Mouse (Mus musculus) liver, embryonic 11.5 days (tissue): ENCODE measurements at regions not wholly inside any gene's neighbourhood (a gene's known extent, or its start where the extent isn't known, plus 50 kb on each side); places are given as distances from the start of the nearest gene placed in this dataset.

Experiments used
- ATAC-seq: fragments of 200-750 bp; cut with Nextera tagmentation; replicated peaks from 2 replicates; pipeline ENCODE4 v1.8.0; 2017; ENCODE audit warnings: moderate number of reproducible peaks, mild to moderate bottlenecking, moderate TSS enrichment, moderate library complexity; ENCODE audit not compliant: low FRiP score
- DNase-seq: peaks from one replicate; pipeline ENCODE4 v3.0.0-alpha.2; 2017; ENCODE audit warnings: low spot score
- H3K27ac ChIP-seq: fragments of 300-500 bp; sonication (generic); 2 replicates; pipeline ENCODE4 v1.5.1; 2014; ENCODE audit warnings: mild to moderate bottlenecking, low read depth, low read length, control low read depth
- H3K27me3 ChIP-seq: fragments of 300-500 bp; sonication (generic); replicated peaks from 2 replicates; pipeline ENCODE4 v1.6.1; 2014; ENCODE audit warnings: low read length, mixed read lengths; ENCODE audit not compliant: control insufficient read depth, insufficient read depth
- H3K36me3 ChIP-seq: fragments of 300-500 bp; sonication (generic); 2 replicates; pipeline ENCODE4 v1.6.1; 2014; ENCODE audit warnings: mild to moderate bottlenecking, low read length, moderate library complexity, mixed read lengths; ENCODE audit not compliant: control insufficient read depth, insufficient read depth
- H3K4me1 ChIP-seq: fragments of 300-500 bp; sonication (generic); replicated peaks from 2 replicates; pipeline ENCODE4 v1.6.1; 2014; ENCODE audit warnings: low read length, mixed read lengths; ENCODE audit not compliant: control insufficient read depth, insufficient read depth
- H3K4me2 ChIP-seq: fragments of 300-500 bp; sonication (generic); 2 replicates; pipeline ENCODE4 v1.6.1; 2014; ENCODE audit warnings: mild to moderate bottlenecking, control low read depth, moderate library complexity
- H3K4me3 ChIP-seq: fragments of 300-500 bp; sonication (generic); 2 replicates; pipeline ENCODE4 v1.5.1; 2014; ENCODE audit warnings: low read depth, low read length, control low read depth
- H3K9ac ChIP-seq: fragments of 300-500 bp; sonication (generic); 2 replicates; pipeline ENCODE4 v1.6.1; 2014; ENCODE audit warnings: low read depth, low read length, control low read depth
- H3K9me3 ChIP-seq: fragments of 300-500 bp; sonication (generic); 2 replicates; pipeline ENCODE4 v1.6.1; 2016; ENCODE audit warnings: low read length, inconsistent platforms, mixed read lengths; ENCODE audit not compliant: control insufficient read depth
- WGBS: fragments of 180-500 bp; shearing (Covaris S2); extraction: QIAGEN DNeasy Blood & Tissue Kit; methylation state at CpG from one replicate; pipeline ENCODE4 v1.1.7; 2014; 5-methylcytosine and 5-hydroxymethylcytosine counted together

DNA sequence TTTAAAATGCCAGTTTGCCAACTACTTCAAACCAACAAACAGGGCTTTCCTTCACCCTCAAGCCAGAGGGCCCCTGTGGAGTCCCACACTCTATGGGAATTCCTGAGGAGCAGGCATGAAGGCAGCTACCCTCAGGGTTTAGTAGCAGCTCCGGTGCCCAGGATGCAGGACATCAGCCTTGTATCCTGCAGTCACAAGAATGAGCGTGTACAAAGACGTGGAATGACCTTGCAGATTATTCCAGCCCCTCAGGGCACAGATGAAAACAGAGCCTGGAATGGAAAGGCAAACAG lies 143.2 kb upstream of the Car8 start:
- Histone ChIP-seq H3K4me3 (no peak overlapping the region), H3K27ac (no peak overlapping the region), H3K36me3 (no peaks in the 10 kb centered on the region), H3K27me3 (no peaks in the 10 kb centered on the region), H3K9ac (no peak overlapping the region), H3K4me2 (no peak overlapping the region), H3K4me1 (no peaks in the 10 kb centered on the region), H3K9me3 (no peaks in the 10 kb centered on the region)
- ATAC-seq: no peak
- 68% methylated on average over 3 of the region's 3 CpGs for WGBS
- no peak for DNase-seq

- H3K4me3 ChIP-seq: no peak overlapping the region
- WGBS: 51% methylated on average over 13 of the region's 13 CpGs
- no peaks in the 10 kb centered on the region for H3K9me3 ChIP-seq
- no peak overlapping the region for H3K9ac ChIP-seq
- no peak for ATAC-seq
- no peak overlapping the region for H3K27ac ChIP-seq
- H3K4me1 ChIP-seq: no peaks in the 10 kb centered on the region
- H3K27me3 ChIP-seq: no peaks in the 10 kb centered on the region
- no peaks in the 10 kb centered on the region for H3K36me3 ChIP-seq
- H3K4me2 ChIP-seq: no peak overlapping the region
- no peak for DNase-seq
These were observed 142.7 kb upstream of the Car8 start for GRCm38 (mm10) chr4:8381408-8382124.

DNA sequence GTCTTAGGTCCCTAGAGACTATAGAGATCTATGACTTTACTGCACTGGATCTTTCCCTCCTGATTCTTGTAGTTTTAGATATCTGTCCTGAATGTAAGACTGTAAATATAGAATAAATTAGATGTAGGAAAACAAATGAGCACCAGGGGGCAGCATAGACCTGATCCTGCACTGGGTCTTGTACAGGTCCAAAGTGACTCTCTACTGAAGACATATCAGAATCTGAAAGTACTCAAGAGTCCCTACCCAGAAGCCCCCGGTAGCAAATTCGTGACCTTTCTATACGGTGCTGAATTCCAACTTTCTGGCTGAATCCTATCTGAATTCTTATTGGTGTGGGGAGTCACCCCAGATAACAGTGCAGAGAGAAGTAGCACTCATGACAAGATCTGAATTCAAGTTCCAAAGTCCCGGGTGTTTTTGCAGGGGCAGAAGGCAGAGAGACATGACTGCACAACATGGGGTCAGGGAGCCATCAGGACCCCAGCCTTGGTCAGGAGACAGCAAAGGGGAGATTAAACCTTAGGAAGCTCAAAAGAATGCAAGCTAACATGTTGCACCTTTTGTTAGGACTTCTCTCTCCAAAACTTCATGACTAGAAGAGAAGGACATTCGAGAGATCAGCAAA lies 142.0 kb upstream of the Car8 start:
- 50% methylated on average over 5 of the region's 5 CpGs for WGBS
- no peak overlapping the region for H3K4me3 ChIP-seq
- no peaks in the 10 kb centered on the region for H3K9me3 ChIP-seq
- H3K4me2 ChIP-seq: no peak overlapping the region
- H3K27ac ChIP-seq: no peak overlapping the region
- DNase-seq (no peak), ATAC-seq (peak; percentile 26; the same call in 1 of the 2 replicates)
- H3K36me3 ChIP-seq: no peaks in the 10 kb centered on the region
- H3K4me1 ChIP-seq: no peaks in the 10 kb centered on the region
- H3K9ac ChIP-seq: no peak overlapping the region
- H3K27me3 ChIP-seq: no peaks in the 10 kb centered on the region

DNA sequence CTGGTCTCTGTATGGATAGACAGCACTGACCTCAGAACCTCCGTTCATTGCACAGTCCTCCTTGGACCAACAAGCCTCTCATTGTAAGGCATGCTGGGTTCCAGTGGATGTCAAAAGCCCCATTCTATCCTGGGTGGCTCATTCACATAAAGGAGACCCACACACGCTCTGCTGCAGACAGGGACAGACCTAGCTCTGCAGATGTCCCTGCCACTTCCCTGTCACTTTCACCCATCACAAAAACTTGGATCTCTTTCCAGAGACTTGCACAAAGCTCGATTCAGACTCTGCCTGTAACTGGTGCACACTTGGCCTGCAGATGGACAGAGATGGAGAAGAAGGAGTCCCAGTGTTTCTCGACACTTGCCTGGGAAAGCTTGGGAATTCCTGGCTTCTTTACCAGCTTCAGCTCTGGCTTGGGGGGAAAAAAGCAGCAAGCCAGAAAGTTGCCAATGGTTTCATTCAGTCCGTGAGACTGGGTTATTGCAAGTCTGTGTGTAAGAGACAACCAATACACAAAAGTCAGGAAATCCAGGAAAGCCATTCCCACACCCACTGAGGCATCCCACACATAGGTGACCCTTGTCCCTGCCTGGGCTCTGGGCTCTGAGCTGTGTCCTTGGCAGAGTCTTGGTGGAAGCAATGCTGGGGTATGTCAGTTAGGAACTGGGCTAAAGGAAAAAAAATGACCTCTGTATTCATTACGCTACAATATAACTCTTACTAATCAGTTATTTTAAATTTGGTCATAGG lies 136.1 kb upstream of the Car8 start:
- Histone ChIP-seq H3K27me3 (no peaks in the 10 kb centered on the region), H3K4me2 (no peak overlapping the region), H3K4me3 (no peak overlapping the region), H3K9me3 (no peaks in the 10 kb centered on the region), H3K4me1 (no peaks in the 10 kb centered on the region), H3K27ac (no peak overlapping the region), H3K36me3 (no peaks in the 10 kb centered on the region), H3K9ac (no peak overlapping the region)
- no peak for DNase-seq
- WGBS: 73% methylated on average over 6 of the region's 6 CpGs
- ATAC-seq: no peak

GRCm38 (mm10) chr4:8374061-8374460 lies 135.2 kb upstream of the Car8 start:
- Histone ChIP-seq H3K4me1 (no peaks in the 10 kb centered on the region), H3K27ac (no peak overlapping the region), H3K4me3 (no peak overlapping the region), H3K9ac (no peak overlapping the region), H3K27me3 (no peaks in the 10 kb centered on the region), H3K9me3 (no peaks in the 10 kb centered on the region), H3K36me3 (no peaks in the 10 kb centered on the region), H3K4me2 (no peak overlapping the region)
- 74% methylated on average over 3 of the region's 3 CpGs for WGBS
- DNase-seq: no peak
- ATAC-seq: no peak

DNA sequence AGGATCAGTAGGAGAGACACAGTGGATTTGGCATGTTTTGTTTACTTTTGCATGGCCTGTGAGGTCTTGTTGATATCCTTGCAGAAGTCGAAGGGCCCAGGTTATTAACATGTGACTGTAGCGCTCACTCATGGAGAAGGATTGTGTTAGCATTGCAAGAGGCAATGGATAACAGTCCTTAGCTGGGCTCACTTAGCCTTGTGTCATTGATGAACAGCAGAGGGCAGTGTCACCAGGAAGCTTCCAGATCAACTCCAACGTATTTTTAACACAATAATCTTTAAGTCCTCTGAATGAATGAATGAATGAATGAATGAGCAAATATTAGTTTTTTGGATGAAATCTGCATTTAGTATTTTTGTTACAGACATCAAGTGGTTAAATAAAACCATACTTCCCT lies 133.2 kb upstream of the Car8 start:
- DNase-seq: no peak
- Histone ChIP-seq H3K4me3 (no peak overlapping the region), H3K36me3 (no peaks in the 10 kb centered on the region), H3K27ac (no peak overlapping the region), H3K27me3 (no peaks in the 10 kb centered on the region), H3K4me1 (no peaks in the 10 kb centered on the region), H3K9ac (no peak overlapping the region), H3K4me2 (no peak overlapping the region), H3K9me3 (no peaks in the 10 kb centered on the region)
- ATAC-seq: no peak
- WGBS: 64% methylated on average over 3 of the region's 3 CpGs

- ATAC-seq: no peak
- 58% methylated on average over 9 of the region's 9 CpGs for WGBS
These were observed 131.9 kb upstream of the Car8 start for GRCm38 (mm10) chr4:8370786-8371185.

DNA sequence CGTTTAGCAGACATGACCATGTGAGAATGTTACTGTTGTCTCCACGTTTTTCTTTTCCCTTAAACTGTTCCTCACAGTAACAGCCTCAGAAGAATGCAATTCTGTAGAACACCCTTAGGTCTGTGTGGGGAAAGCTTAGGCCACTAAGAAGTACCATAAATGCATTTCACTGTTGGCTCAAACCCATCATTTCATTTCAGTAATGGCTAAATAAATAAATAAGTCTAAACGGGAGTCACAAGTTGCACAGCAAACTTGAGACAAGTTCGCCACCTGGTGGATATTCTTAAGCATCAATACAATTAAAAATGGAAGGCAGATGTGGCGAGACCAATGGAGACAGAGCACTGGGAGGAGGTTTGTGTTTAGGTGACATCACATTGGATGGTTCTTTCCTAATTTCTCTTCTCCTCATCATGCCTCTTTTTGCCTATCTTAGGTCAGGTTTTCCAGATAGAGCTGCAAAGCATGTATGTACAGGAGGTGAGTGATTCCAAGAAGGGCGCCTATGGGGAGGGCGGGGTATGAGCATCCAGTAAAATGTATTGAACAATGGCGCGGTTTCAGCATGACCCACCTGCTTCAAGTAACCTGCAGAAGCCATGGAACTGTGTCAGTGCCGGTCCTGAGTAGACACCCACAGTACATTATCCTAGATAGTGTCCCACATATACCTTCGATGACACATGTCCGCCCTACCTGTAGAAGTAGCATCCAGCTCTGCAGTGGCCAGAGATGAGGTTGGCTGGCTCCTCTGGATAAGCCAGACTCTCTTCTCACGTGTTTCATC lies 128.8 kb upstream of the Car8 start:
- H3K4me2 ChIP-seq: no peak overlapping the region
- H3K36me3 ChIP-seq: no peaks in the 10 kb centered on the region
- DNase-seq (no peak), ATAC-seq (no peak)
- H3K4me1 ChIP-seq: no peaks in the 10 kb centered on the region
- 61% methylated on average over 13 of the region's 13 CpGs for WGBS
- no peaks in the 10 kb centered on the region for H3K9me3 ChIP-seq
- no peak overlapping the region for H3K4me3 ChIP-seq
- H3K27ac ChIP-seq: no peak overlapping the region
- H3K27me3 ChIP-seq: no peaks in the 10 kb centered on the region
- H3K9ac ChIP-seq: no peak overlapping the region

More at GRCm38 (mm10) chr4:8370786-8371185, 131.9 kb upstream of the Car8 start:
- DNase-seq: no peak
- Histone ChIP-seq H3K4me2 (no peak overlapping the region), H3K9me3 (no peaks in the 10 kb centered on the region), H3K4me3 (no peak overlapping the region), H3K27me3 (no peaks in the 10 kb centered on the region), H3K27ac (no peak overlapping the region), H3K9ac (no peak overlapping the region), H3K36me3 (no peaks in the 10 kb centered on the region), H3K4me1 (no peaks in the 10 kb centered on the region)
